Mouse (Mus musculus) bone marrow, adult 2 months (tissue): ENCODE data around the gene Stoml2.

Experiments used
- CTCF ChIP-seq: fragments of 200-500 bp; IDR thresholded peaks from 2 replicates; pipeline ENCODE4 v1.5.1; 2011; ENCODE audit warnings: low read length, control low read depth; ENCODE audit not compliant: control insufficient read depth, insufficient read depth
- POLR2A ChIP-seq: fragments of 200-500 bp; IDR thresholded peaks from 2 replicates; pipeline ENCODE4 v1.6.1; 2011; ENCODE audit warnings: low read depth, mild to moderate bottlenecking, control low read depth, low read length, borderline replicate concordance; ENCODE audit not compliant: control insufficient read depth

DNA sequence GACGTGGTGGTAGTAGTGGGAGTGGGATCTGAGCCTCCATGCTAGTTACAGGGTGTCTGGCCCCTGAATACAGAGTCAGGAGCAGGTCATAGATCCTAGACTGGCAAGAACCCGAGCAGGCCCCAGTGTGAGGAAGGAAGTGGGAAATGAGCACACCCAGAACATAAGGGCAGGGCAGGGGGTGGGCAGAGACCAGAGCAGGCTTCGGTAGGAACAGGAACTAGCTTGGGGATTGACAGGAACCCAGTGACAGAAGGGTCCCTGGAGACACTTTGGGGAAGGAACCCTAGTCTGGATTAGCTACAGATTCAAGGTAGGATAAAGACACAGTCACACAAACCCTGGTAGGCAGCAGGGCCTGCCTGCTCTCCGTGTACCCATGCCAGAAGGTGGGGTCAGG lies 13.2 kb upstream of the Stoml2 start:
- TF ChIP-seq POLR2A = no peak
- no peak for TF ChIP-seq CTCF
